Mouse (Mus musculus) mouse trophoblast stem cell (cell line): Measurements from ENCODE around the gene Gm13283.
"Not testable (repeated sequence)": the region's sequence is repeated elsewhere in the genome, so short reads cannot be mapped to it uniquely, and the experiment has no call there.

Experiments used
- in situ Hi-C, 2 experiments: fragments of 300-500 bp; cut with MseI, MboI; formaldehyde crosslinking; loops; 2 replicates in 1 of 2; 3 replicates in 1 of 2; pipeline ENCODE4 v1.15.1; 2025

The Gm13283 gene

DNA sequence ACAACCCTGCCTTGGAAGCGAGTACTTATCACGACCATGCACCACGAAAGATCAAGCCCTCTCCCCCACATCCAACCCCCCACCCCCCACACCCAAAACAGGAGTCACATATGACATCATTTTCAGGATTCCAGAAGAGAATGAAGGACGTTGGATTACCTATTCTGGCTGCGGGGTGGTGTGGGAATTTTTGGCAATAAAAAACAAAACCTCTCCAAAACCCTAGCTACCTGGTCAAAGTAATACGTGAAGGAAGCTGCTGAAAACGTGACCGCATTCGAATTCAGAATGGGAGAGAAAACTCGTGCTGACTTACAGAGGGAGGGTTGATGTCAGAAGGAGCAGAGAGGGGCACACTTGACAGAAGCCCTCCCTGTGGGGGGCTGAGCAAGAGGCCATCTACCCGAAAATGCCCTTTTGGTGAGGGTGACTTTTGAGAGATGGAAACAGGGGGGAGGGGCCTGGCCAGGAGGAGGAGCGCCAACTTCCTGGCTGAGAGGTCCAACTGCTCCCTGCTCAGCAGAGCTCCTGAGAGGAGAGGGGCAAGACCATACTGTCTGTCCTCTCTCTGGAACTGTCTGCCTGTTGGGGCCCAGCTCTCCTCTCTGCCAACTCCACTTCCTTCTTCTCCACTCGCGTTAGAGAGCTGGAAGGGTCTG lies at the start of gene Gm13283:
TSS of gene Gm13283 (plus strand) at position 510 of the 659 bp plus-strand sequence.
- in situ Hi-C loops, result not testable (repeated sequence)

DNA sequence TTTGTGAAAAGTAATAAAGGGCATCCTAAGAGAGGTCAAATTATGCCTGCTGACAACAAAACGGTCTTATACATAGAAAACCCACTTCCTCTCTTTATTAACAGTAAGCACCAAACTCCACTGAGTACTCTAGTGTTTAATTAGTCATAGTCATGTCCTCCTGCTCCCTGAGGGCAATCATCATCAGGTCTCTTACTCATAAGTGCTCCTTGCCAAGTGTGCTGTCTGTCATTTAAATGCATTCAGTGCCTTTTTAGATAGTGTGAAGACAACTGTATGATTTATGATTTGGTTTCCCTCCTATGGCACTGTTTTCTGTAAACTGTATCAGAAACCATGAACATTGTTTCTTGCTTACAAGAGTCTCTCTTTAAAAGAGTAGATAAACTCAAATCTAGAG lies 45.6 kb upstream of the Gm13283 start:
- in situ Hi-C loops, result no loop called here

DNA sequence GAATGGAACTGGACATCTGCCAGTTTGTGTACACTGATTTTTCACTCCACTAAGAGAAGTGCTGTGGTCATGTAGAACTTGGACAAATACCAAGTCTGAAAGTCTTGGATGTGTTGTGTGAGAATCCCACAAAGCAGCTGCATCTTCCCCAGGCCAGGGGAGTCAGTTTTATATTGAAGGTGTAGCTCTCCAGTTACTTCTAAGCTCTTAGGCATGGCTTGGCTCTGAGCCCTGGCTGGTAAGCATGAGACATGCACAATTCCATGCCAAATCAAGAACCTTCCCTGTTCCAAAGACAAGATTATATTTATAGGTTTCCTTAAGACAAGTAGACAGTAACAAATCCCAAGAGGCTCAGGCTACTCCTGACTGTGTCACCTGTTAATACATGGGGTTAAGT lies 44.9 kb upstream of the Gm13283 start:
- in situ Hi-C loops, result no loop called here

DNA sequence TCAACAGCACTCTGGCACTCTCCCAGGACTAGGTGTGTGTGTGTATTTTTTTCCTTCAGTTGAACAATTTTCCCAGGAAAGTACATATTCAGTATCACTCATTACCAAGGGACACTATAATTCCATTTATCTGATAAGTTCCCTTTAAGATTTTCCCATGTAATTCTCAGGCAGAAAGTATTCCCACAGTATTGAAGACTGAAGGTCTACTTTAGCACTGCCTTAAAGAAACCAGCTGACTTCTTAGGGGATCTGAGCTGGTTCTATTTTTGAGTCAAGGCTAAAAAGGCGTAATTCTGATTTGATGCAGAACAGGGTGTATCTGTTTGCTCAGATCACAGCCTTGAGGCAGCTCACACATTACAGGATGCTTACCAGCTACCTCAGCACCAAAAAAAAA lies 41.2 kb upstream of the Gm13283 start:
- in situ Hi-C loops, result no loop called here

DNA sequence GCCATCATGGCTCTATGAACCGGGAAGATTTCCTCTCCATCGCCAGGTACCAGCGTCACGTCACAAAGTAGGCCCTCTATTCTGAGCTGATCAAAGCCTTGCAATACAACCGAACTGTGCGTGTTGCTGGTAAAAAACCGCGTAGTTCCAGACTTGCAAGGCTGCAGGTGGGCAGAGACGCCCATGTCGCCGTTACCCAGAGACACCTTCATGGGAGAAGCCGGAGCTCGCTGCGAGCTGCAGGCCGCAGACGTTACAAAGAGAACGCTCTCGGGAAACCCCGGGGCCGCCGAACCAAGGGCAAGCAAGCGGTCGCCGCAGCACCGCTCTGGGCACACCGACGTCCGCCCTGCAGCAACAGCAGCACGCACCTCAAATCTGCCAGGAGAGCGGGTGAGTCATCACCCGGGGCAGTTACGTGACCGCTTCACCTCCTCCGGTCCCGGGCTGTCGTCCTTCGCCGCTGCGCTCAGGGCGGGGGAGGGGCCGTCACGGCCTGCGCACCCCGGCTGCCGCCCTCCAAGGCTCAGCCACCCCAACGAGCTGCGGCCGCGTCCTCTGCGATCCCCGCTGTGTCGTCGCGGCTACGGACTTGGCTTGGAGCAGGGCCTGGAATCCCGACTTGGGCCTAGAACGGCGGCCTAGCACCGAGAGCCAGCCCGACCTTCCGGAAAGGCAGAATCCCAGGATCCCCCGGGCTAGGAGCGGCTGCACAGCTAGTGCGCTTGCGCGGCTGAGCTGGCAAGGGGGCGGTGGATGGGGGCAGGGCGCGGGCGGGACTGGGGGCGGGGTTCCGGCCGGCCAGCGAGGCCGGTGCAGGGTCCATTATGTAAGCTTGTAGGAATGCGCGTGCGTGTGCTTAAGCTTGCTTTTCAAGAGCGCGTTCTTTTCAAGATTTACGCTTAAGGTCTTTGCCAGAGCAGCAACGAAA lies 37.9 kb upstream of the Gm13283 start, which contains the start of the genes Gm26566 and Klhl9:
TSS of gene Gm26566 (plus strand) at position 15 of the 931 bp plus-strand sequence.
TSS of gene Klhl9 (minus strand) at position 675 of the 931 bp plus-strand sequence.
- in situ Hi-C loops, result no loop called here

DNA sequence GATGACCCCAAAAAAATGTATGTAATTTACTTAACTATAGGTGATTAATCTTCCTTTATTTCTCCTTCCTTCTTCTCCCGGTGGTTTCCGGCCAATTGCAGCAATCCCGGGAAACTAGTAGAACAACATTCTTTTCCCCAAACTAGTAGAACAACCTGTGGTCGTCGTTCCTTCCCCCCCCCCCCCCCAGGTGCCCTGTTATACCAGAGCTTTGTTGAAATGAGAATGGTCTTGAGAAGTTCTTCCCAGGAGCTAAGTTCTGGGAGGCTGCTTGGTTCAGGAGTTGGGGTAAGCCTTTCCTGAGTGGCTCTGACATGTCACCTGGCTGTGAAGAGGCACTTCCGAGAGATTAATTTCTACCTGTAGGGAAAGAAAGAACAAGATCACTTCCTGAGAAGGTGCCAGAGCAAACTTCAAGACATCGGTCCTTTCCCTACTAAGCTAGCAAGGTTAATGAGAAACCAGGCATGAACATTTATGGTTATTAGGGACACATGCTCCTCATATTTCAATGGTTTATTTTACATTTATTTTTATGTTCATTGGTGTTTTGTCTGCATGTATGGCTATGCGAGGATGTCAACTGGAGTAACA lies 36.3 kb upstream of the Gm13283 start:
- in situ Hi-C loops, result no loop called here

DNA sequence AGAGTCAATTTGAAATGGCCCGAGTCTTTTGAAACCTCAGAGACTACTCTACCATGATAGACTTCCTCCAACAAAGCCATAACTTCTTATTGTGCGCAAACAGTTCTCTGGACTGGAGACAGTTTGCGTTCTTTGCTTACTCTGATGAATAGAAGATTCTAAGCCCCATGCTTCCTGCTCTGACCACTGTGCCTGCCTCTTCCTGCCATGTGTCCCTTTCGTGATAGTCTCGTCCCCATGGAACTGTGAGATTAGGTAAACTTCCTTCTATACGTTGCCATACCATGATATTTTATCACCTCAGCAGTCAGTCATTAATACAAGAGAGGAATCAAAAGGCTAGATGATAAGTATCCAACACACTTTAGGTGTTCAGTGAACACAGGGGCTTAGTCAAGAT lies 33.2 kb upstream of the Gm13283 start:
- in situ Hi-C loops, result no loop called here

DNA sequence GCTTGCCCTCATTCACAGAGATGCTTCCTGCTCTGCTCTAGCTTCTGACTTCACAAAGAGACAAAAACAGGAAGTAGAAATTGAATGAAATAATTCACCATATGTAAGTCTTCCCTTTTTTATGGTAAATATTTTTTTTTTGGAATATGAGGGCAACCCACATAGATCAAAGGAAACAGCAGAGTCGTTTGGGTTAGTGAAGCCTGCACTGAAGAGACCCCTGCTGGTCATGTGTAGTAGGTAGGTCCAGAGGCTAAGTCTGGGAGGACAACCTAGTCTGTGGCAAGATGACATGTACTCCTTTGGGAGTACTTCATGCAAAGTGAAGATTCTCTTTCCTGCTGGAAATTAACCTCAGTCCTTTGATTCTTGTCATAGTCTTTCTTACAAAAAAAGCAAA lies 32.6 kb upstream of the Gm13283 start:
- in situ Hi-C loops, result no loop called here

DNA sequence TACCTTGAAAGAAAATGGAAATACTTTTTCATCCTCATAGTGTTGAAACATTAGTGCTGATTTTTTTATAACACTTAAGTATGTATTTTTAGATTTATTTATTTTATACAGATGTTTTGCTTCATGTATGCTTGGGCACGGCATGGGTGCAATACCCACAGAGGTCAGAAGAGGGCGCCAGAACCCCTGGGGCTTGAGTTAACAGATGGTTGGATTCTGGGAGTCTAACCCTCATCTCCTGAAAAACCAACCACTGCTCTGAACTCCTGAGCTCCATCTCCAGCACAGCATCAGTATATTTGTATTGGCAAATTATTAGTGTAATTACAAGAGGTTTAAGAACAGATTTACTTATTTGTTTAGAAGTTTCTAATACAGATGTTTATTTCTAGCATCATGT lies 21.4 kb upstream of the Gm13283 start:
- in situ Hi-C loops, result no loop called here

DNA sequence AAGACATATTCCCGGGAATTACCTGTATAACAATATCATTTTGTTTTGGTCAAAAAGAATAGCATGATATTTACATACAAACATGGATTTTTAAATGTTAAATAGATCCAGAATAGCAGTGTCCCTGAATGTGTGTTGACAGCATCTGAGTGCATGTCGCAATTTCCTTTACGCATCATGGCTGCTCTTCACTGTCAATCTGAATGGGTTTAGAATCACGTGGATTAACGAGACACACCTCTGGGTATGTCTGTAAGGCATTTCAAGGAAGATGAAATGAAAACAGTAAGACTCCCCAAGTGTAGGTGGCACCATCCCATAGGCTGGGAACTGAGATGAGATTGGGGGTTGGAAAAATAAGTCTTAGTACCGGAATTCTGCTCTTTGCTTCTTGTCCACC lies 20.9 kb upstream of the Gm13283 start:
- in situ Hi-C loops, result no loop called here

DNA sequence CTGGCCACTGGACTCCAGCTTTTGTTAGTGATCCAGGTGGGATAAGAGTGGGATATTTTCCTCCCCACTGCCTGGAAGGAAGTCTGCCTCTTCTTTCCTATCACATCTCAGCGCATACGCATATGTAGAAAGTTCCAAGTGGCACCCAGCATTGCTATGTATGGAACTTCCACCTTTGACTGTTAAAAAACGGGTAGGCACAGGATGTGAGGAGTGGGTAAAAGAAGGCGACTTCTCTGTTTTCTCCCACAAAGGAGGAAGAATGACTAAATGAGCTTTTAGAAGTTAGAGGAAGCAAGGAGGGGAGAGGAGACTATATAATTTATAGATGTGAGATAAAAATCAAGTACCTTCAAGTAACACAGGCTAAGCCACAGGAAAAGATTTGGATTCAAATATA lies 18.5 kb upstream of the Gm13283 start:
- in situ Hi-C loops, result no loop called here

DNA sequence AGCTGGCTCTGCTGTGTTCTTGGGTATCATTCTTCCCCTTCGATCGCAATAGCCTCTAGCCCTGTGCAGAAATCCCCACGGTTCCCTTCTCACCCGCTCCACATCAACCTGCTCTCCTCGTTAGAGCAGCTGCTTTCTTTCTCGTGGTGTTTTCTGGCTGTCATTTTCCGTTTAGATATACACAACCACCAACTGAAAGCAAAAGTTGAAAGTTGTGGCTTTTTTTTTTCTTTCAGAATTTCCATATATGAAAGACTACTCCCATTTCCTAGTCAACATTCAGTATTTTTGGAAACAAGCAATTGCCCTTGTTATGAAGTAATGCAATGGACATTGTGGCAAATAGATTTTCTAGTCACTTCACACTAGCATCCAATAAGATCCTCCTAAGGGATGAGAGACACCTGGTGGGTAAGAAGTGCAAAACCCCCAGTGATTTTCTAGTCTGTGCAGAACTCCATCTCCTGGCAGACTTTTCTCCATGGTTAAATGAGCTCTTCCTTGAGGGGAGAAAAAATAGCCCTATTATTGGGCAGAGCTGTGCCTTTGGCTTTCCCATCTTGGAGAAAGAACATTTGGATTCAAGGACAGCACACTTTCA lies 17.0 kb upstream of the Gm13283 start:
- in situ Hi-C loops, result no loop called here

DNA sequence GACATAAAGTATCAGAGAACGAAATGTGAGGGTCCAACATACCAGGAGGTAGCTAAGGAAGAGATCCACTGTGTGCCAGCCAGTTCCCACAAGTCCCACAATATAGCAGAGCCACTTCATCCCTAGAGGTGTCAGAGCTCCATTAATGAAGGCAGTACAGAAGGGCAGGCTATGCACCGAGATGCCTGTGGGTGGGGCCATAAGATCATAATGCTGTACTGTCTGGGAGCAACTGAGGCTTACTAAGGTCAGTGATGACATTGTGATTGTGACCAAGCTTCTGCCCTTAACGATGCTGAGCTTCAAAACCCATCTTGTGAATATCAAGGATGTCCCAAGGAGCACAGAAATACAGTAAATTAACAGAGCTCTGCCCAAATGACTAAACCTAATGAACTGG lies 15.7 kb upstream of the Gm13283 start:
- in situ Hi-C loops, result no loop called here

DNA sequence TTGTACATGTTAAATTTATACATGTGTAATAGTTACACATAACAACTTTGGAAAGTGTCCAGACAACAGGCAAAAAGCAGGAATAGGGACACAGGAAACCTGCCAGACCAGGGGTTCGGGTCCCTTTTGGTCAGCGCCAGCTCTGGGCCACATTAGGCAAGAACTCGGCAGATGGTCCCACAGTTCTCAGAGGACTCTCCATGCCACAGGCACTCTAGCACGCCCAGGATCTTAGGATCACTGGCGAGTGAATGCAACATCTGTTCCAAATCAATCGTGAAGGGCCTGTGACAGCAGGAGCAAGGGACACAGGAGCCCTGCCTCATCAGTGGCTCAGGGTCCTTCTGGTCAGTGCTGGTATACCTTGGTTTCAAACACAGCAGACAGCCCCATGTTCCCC lies 10.0 kb upstream of the Gm13283 start:
- in situ Hi-C loops, result no loop called here

DNA sequence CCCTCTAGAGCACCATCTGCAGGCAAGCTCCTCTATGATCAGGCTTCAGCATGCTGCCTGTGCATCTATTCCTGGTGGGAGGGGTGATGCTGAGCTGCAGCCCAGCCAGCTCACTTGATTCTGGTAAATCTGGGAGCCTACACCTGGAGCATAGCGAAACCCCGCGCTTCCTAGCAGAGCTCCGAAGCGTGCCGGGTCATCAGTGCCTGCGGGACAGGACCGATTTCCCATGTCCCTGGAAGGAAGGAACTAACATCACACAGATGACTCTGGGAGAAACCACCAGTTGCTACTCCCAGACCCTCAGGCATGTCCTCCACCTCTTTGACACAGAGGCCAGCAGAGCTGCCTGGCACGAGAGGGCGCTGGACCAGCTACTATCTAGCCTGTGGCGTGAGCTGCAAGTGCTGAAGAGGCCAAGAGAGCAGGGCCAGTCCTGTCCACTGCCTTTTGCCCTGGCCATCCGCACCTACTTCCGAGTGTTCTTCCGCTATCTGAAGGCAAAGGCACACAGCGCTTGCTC lies 5.0 kb upstream of the Gm13283 start, which contains the start of gene Gm13271:
TSS of gene Gm13271 (plus strand) at position 51 of the 523 bp plus-strand sequence.
- in situ Hi-C loops, result not testable (repeated sequence)

DNA sequence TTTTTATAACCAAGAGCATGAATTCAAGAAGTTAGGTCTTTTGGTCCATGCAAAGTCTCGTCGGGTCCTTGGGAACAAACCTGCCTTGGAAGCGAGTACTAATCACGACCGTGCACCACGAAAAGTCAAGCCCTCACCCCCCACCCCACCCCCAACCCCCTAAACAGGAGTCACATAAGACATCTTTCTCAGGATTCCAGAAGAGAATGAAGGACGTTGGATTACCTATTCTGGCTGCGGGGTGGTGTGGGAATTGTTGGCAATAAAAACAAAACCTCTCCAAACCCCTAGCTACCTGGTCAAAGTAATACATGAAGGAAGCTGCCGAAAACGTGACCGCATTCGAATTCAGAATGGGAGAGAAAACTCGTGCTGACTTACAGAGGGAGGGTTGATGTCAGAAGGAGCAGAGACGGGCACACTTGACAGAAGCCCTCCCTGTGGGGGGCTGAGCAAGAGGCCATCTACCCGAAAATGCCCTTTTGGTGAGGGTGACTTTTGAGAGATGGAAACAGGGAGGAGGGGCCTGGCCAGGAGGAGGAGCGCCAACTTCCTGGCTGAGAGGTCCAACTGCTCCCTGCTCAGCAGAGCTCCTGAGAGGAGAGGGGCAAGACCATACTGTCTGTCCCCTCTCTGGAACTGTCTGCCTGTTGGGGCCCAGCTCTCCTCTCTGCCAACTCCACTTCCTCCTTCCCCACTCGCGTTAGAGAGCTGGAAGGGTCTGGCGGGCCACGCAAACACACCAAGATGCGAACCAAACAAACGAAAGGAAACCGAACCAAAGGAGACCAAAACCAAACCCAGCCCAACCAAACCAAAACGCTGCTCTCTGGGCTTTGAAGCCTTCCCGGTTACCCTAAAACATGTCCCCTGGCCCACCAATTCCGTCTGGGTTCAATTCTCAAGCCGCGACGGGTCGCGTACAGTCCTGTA lies 3.1 kb upstream of the Gm13283 start:
- in situ Hi-C loops, result not testable (repeated sequence)

DNA sequence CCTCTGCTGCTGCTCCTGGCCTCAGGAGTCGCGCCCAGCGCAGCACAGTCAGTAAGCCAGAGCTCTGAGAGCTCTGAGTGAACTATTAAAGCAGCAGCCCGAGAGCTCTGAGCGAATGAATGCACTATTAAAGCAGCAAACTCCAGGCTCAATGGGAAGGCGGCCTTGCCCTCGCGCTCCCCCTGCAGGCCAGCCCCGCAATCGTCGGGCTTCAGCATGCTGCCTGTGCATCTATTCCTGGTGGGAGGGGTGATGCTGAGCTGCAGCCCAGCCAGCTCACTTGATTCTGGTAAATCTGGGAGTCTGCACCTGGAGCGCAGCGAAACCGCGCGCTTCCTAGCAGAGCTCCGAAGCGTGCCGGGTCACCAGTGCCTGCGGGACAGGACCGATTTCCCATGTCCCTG lies 2.3 kb upstream of the Gm13283 start:
- in situ Hi-C loops, result not testable (repeated sequence)

DNA sequence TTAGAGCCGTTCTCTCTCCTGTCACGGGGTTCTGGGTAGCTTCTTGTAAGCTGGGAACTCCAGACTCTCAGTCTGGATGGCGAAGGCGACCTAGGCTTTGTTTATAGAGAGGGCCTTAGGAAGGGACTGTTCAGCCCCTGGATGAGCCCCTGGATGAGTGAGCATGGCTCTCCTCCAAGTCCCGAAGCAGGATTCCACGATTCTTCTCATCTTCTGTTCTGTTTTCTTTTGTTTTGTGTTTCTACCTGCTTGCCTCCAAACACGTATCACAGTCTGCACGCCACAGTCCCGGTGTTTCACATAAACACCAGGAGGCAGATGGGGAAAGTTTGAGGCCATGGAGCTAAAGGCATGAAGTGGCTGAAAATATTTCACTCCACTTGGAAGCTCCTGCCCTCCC lies 1.2 kb upstream of the Gm13283 start:
- in situ Hi-C loops, result not testable (repeated sequence)

DNA sequence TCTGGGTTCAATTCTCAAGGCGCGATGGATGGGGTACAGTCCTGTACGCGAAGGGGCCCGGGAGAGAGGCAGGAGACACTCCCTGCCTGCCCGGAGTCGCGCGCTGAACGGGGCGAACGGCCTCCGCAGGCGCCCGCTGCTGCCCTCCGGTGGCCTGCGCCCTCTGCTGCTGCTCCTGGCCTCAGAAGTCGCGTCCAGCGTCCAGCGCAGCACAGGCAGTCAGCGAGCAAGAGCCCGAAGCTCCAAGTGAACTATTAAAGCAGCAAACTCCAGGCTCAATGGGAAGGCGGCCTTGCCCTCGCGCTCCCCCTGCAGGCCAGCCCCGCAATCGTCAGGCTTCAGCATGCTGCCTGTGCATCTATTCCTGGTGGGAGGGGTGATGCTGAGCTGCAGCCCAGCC lies 512 bp downstream of the Gm13283 start:
- in situ Hi-C loops, result not testable (repeated sequence)

DNA sequence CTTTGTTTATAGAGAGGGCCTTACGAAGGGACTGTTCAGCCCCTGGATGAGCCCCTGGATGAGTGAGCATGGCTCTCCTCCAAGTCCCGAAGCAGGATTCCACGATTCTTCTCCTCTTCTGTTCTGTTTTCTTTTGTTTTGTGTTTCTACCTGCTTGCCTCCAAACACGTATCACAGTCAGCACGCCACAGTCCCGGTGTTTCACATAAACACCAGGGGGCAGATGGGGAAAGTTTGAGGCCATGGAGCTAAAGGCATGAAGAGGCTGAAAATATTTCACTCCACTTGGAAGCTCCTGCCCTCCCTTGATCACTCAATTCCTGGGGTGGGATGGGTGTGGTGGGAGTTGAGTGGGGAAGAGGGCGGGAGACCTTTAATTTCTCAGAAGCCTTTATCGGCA lies 1.9 kb downstream of the Gm13283 start:
- in situ Hi-C loops, result not testable (repeated sequence)

DNA sequence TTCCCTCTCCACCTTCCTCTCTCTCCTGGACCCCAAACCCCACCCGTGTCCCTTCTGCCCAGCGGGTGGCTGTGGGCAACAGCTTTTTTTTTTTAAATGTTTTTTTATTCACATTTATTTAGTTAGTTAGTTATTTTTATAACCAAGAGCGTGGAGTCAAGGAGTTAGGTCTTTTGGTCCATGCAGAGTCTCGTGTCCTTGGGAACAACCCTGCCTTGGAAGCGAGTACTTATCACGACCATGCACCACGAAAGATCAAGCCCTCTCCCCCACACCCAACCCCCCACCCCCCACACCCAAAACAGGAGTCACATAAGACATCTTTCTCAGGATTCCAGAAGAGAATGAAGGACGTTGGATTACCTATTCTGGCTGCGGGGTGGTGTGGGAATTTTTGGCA lies 2.4 kb downstream of the Gm13283 start:
- in situ Hi-C loops, result not testable (repeated sequence)
